Mouse (Mus musculus) left cerebral cortex, postnatal 25 days (tissue): ENCODE results near the gene Chit1. TPM values are rescaled to one million over a fixed set of nuclear protein-coding genes. Genes with fewer than 3 reads are reported as not detected.
A peak's percentile ranks its signal among the peaks of the same experiment; 100 is the strongest.

Experiments used
- DNase-seq, 2 experiments: peaks; one replicate each; pipeline ENCODE4 v3.0.0; 2022; ENCODE audit warnings: low spot score in 2 of 2, mixed read lengths in 1 of 2
- intact Hi-C: fragments of 180-260 bp; cut with DNase I; formaldehyde crosslinking; loops from one replicate; pipeline ENCODE4 v1.15.1; 2025
- total RNA-seq, 2 experiments: library from RNA; stranded (reverse); gene quantifications; 2 replicates each; pipeline ENCODE4 v1.2.3; 2021

The Chit1 gene
- total RNA-seq, 2 experiments from 2014 or later = not detected

DNA sequence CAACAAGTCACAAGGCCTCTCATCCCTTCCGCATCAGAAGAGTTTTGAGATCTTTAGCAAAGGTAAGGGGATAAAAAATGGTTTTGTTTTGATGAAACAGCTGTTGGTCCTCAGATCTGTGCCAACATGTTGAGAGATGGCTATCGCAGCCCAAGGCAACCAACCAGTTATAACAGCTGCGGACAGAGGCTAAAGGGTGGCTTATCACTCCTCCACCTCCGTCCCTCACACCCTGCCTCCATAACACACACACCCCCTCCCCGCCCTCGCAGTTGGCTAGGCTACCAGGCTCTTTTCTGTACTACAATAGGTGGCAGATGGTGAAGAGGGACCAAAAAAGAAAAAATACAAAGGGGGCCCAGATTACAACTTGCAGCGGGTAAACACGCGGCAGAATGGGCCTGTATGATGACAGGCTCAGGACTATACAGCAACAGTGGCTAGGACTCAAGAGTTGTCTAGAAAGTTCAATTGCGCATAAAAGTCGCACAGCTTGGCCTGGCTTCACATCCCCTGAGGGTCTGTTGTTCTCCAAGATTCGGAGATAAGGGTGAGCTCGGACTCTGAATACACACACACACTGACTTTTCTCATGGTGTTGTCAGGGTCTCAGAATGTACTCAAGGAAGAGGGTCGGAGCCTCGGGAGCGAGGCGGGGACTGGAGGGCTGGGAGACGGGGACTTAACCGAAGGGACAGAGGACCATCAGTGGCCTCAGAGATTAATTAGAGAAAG is 32.8 kb upstream of the Chit1 start:
- intact Hi-C loops = loop anchor here (2.0 kb wide), 1 partner anchor 15 kb away; no protein-coding TSS in a partner anchor
- peak in 1 of 2 experiments; percentile 56 for DNase-seq

DNA sequence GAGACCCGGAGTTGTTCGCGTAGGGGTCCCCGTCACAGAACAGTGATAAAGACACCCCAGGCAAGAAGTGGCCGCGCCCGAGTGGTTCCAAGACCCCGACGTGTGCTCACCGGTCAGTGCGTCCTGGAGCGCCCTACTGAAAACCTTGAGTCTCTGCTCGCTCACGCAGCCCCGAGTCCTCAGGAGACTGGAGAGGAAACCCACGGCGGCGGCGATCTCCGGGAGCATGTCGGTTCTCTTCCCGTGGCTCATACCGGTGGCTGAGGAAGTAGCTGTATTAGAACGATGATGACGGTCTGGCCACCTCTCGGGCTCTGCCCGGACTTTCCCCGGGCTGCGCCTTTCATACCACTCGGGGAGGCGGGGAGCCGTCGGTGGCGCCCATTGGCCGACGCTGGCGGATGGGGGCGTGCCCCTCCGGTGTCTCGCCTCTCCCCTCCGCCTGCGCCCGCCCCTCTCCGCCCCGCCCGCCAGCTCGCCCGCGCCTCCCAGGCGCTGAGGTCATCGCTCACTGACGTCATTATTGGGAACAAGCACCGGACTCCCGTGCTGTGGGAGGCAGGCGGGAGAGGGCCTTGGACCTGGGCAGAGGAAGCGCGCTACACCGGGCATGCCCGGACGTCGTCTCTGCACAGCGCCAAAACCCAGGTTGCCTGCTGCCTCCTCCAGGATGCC is 32.1 kb upstream of the Chit1 start, which contains the start of gene Btg2:
Btg2 (minus strand) TSS at position 319 of the 675 bp plus-strand sequence.
- intact Hi-C loops = loop anchor here (2.0 kb wide), 1 partner anchor 16 kb away; no protein-coding TSS in a partner anchor
- DNase-seq = peak; percentile 95 to 97

DNA sequence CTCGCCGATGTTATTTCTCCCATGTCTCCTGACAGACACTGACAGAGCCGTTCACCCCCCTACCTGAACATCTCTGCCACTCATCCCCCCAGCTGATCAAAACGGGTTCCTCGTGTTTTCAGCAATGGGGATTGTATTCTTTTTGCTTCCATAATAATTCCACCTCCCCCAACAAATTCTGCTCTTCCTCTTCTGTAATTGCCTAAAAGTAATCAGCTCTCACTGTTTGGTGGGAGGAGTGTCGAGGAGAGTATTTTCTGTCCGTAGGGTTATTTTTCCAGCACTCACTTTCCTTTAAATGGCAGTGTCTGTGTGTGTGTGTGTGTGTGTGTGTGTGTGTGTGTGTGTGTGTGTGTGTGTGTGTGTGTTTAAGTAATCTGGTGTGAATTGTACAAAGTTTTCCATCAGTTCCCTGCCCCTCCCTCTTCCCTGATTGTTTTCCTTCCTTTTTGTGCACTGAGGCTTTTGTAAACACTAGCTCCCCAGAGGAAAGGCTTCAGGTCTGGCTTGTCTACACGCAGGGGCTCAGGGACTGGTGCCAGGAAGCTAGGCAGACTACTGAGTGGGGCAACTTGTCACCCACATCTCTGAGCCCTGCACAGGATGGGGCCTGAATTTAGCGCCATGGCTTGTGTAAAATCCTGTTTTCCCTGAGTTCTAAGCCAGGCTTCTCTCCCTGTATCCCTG is 31.4 kb upstream of the Chit1 start:
- intact Hi-C loops = loop anchor here (2.0 kb wide), 1 partner anchor 17 kb away; no protein-coding TSS in a partner anchor
- DNase-seq = peak in 1 of 2 experiments; percentile 39

DNA sequence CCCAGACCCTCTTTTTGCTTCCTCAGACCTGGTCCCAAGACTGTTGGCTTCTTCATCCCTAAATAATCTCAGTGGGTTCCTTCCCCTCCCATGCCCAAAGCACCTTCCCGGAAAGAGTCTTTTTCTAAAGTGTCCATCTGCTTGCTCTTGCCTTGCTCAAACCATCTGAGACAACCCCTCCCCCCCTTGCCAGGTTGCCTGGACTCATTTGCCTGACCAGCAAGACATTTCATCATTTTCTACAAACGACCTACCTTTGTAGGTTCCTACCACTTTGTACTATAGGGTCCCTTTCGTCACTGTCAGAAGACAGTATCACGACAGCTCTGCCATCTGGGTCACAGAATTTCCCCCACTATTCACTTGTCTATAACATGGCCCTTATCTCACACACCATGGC is 30.6 kb upstream of the Chit1 start:
- intact Hi-C loops = no loop called here
- DNase-seq = no peak

- DNase-seq = no peak
- intact Hi-C loops = no loop called here
Measured at GRCm38 (mm10) chr1:134080881-134081450, 30.1 kb upstream of the Chit1 start.

GRCm38 (mm10) chr1:134082987-134083516 is 28.0 kb upstream of the Chit1 start:
- peak; percentile 82 to 96 for DNase-seq
- intact Hi-C loops = no loop called here

DNA sequence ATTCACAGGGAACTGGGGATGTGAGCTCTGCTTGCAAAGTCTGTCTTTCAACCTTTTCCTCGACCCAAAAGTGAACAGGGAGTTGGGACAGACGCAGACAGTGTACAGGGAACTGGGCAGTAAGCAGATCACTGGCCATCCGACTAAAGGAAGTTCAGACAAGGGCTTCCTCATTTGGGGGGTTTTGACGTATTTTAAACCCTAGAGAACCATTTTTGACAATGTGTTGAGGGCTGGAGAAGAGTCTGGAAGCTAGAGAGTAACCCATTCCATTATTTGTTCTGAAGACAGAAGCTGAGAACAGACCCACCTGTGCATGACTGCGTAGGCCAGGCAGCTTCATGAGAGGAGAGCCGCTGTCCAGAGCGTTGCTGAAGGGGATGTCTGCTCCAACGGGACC is 27.4 kb upstream of the Chit1 start:
- DNase-seq = no peak
- intact Hi-C loops = no loop called here

- DNase-seq = no peak
- intact Hi-C loops = no loop called here
Measured at GRCm38 (mm10) chr1:134084128-134084527, 26.9 kb upstream of the Chit1 start.

DNA sequence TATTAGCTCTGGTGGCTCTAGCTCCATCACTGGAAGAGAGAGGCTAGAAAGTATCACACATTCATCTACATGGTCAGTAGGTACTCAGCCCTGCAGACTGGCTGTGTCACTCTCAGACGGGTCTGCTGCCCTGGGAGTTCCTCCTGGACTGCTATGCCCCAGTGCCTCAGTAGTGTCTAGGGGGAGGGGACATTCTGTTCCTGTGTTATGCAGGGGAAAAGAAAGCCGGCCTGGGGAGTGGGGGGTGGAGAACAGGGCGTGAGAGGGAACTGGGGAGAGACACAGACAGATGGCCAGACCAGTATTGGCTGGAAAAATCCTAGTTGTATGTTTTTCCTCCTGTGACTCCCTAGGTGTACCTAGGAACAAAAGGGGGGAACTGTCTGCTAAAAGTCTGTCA is 25.0 kb upstream of the Chit1 start:
- intact Hi-C loops = no loop called here
- DNase-seq = no peak

GRCm38 (mm10) chr1:134086811-134087398 is 24.1 kb upstream of the Chit1 start:
- intact Hi-C loops = no loop called here

GRCm38 (mm10) chr1:134089074-134089473 is 22.0 kb upstream of the Chit1 start:
- intact Hi-C loops = no loop called here
- no peak for DNase-seq

More at GRCm38 (mm10) chr1:134086811-134087398, 24.1 kb upstream of the Chit1 start:
- no peak for DNase-seq

GRCm38 (mm10) chr1:134091851-134092250 is 19.2 kb upstream of the Chit1 start:
- DNase-seq = no peak
- intact Hi-C loops = no loop called here

DNA sequence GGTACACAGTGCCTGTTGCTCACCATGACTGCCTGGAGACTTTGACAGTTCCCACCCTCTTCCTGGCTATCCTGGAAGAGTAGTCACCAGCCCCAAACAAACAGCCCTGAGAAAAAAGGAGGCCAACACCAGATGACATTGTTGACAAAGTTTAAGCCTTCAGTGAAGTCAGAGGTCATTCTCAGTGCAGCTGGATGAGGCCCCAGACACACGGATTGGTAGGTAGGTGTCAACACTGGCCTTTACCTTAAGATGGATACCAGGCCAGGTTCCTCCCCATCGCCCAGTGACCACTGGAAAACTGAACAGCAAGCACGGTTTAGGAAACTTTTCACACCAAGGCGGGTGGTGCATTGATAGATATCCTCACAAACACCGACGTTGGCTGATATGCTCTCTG is 18.7 kb upstream of the Chit1 start:
- intact Hi-C loops = no loop called here
- no peak for DNase-seq

GRCm38 (mm10) chr1:134092852-134093770 is 17.9 kb upstream of the Chit1 start:
- intact Hi-C loops = no loop called here
- DNase-seq = peak; percentile 92 to 94

DNA sequence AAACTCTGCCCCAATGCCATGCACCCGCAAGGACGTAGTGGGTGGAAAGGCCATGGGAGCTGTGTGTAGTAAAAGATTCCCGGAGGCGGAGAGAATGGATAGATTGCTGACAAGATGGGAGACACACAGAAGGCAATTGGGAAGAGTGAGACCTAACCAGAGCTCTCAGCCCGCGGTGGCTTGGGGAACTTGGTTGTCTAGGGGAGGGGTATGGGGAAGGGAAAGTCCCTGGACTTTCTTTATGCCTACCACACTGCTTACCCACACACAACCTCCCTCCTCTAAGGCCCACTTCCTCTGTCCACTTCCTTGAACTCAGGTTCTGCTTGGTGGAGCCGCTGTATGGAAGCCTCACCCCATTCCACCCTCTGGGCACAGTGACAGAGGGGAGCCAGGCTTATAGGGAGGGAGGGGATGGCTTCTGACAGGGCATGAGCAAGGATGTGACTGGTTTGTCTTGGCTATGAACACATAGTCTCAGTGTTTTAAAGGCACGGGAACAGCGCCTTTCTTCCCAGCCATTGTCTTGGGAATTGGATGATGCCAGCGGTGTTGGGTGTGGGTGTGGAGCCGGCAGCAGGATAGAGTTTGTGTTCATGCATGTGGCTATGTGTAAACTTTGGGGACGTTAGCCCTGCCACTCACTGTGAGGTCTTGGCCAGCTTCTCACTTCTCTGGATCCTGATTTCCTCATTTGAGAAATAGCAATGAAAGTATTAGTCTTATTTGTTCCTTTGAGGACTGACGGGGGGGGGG is 17.1 kb upstream of the Chit1 start:
- intact Hi-C loops = no loop called here
- peak in 1 of 2 experiments; percentile 33 for DNase-seq

DNA sequence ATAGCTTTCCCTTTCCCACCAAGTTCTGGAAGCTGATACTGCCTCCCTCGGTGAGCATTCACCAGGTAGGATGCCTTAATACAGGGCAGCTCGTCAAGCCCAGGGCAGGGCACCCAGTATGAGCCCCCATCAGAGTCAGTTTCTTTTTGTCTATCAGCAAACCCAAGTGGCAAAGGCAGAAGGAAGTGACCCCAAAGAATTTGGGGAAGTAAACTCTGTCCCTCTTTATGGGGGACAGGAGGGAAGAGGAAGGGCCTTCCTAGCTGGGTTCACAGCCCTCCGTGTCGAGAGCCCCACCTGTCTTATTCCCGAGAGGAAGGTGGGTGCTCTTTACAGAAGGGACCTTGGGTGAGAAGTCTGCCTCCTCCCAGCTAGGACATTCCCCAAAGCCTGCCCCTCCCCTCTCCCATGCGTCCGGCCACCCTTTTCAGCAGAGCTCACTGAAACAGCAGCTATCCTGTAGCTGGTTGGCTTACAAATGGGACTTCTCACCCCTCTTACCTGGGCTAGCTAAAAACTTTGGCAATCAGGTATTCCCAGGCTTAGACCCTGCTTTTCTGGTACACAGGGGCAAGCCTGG is 15.9 kb upstream of the Chit1 start:
- no peak for DNase-seq
- intact Hi-C loops = no loop called here

DNA sequence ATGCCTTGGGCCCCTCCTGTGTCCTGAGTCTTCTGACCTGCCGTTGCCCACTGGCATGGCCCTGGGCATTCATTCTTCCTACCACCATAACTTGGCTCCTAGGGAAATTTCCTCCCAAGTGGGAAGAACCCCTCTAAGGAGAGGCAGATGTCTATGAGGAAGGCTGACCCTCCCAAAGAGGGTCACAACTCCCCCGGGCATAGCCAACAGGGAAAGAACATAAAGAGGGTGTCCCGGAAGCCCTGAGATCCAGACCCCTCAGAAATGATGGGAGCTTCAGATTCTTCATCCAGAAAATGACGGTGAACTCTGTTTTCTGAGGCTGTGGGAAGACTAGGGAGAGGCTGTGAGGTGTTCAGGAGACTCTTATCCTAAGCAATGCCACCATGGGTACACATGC is 15.3 kb upstream of the Chit1 start:
- no peak for DNase-seq
- intact Hi-C loops = no loop called here
